In genomic region chr19:5922963-5923362, GRCm38 (mm10) we compare ENCODE assay signal across 13 mouse cellular contexts. TPM values are rescaled to one million over a fixed set of nuclear protein-coding genes. Genes with fewer than 3 reads are reported as not detected.
A peak's percentile ranks its signal among the peaks of the same experiment; 100 is the strongest.
DNase-seq lines count a peak whose midpoint lies in the region; ATAC-seq and TF ChIP-seq lines count a peak whose summit lies in the region.
"Had no signal": no experiment of that assay in that cellular context is flagged by ENCODE, and none has a peak within 500 bp of the region (broad histone marks: within the 10 kb centered on the region; RNA-seq: fewer than 3 reads in every experiment).

No protein-coding gene starts in this region.

- TF ChIP-seq POLR2A in heart, adult 2 months (IDR thresholded peaks at IDR 0.05; ENCODE audit: insufficient read depth, low read depth, low read length): no peak

- no peak for DNase-seq in heart, adult 2 months
- no peak for DNase-seq in heart, postnatal 4 days
- no peak for DNase-seq in kidney, postnatal 4 days
- no peak for DNase-seq in ovary, postnatal 10 days (ENCODE audit: low spot score)
- DNase-seq in embryo, embryonic 11 days: no peak
- DNase-seq: B cell, adult 2 months; spleen, adult 18-20 months; thymus, adult 2 months had no signal

- intact Hi-C loops in heart, adult 2 months (cut with DNase I): loop anchor here (2.0 kb wide), 1 partner anchor 92 kb away; the partner anchor contains the start of gene Capn1

- ATAC-seq in kidney, embryonic 15.5 days (replicated peaks; ENCODE audit: low FRiP score): no peak
- ATAC-seq in liver, embryonic 12.5 days: no peak

- H3K27me3 ChIP-seq in heart, adult 2 months (ENCODE audit: control insufficient read depth, insufficient read depth, low read length): no peaks in the 10 kb centered on the region
- H3K27me3 ChIP-seq in kidney, embryonic 15.5 days: peaks cover 4% of the 10 kb centered on the region; the same call in 1 of the 2 replicates
- H3K27me3 ChIP-seq in E14TG2a.4 (ENCODE audit: insufficient read depth, low read length): peaks cover 33% of the 10 kb centered on the region
- peaks cover 28% of the 10 kb centered on the region for H3K27me3 ChIP-seq in liver, embryonic 12.5 days (replicated peaks)

- no peaks in the 10 kb centered on the region for H3K9me3 ChIP-seq in kidney, embryonic 15.5 days (replicated peaks)
- no peaks in the 10 kb centered on the region for H3K9me3 ChIP-seq in E14TG2a.4 (ENCODE audit: low read length)
- no peaks in the 10 kb centered on the region for H3K9me3 ChIP-seq in liver, embryonic 12.5 days (replicated peaks)
- H3K9me3 ChIP-seq: limb, embryonic 13.5 days; midbrain, embryonic 13.5 days had no signal

- H3K36me3 ChIP-seq in heart, adult 2 months (ENCODE audit: control insufficient read depth, insufficient read depth, low read length): no peaks in the 10 kb centered on the region; the same call in 1 of the 2 replicates
- peaks cover 27% of the 10 kb centered on the region for H3K36me3 ChIP-seq in kidney, embryonic 15.5 days
- no peaks in the 10 kb centered on the region for H3K36me3 ChIP-seq in E14TG2a.4 (ENCODE audit: insufficient read depth, low read length)
- H3K36me3 ChIP-seq in liver, embryonic 12.5 days: peaks cover 3% of the 10 kb centered on the region

- H3K4me1 ChIP-seq in heart, adult 2 months (ENCODE audit: control insufficient read depth, insufficient read depth, low read length): peaks cover 12% of the 10 kb centered on the region
- H3K4me1 ChIP-seq in kidney, embryonic 15.5 days: peaks cover 50% of the 10 kb centered on the region
- peaks cover 74% of the 10 kb centered on the region for H3K4me1 ChIP-seq in E14TG2a.4 (replicated peaks; ENCODE audit: low read depth, low read length)
- peaks cover 56% of the 10 kb centered on the region for H3K4me1 ChIP-seq in liver, embryonic 12.5 days

- 0 out of 2 replicates have a peak, but pooled peaks cover 5% of the 10 kb centered on the region for H3K79me2 ChIP-seq in heart, adult 2 months (replicated peaks; ENCODE audit: control insufficient read depth, insufficient read depth, low read length)

- TF ChIP-seq CTCF in heart, adult 2 months (IDR thresholded peaks at IDR 0.05): no peak
- no peak for TF ChIP-seq CTCF in E14TG2a.4 (conservative IDR thresholded peaks at IDR 0.05; ENCODE audit: low read length)

- no peak for TF ChIP-seq EP300 in heart, adult 2 months (IDR thresholded peaks at IDR 0.05; ENCODE audit: insufficient read depth, low read depth, low read length)

- 74% methylated on average over 3 of the region's 3 CpGs for WGBS in heart, adult 2 months
- WGBS in kidney, embryonic 15.5 days: 97% methylated on average over 3 of the region's 3 CpGs
- WGBS in liver, embryonic 12.5 days (ENCODE audit: insufficient replicate concordance): 69% methylated on average over 3 of the region's 3 CpGs

- peak overlapping the region; percentile 10 for H3K9ac ChIP-seq in heart, adult 2 months (ENCODE audit: low read depth, low read length)
- H3K9ac ChIP-seq in kidney, embryonic 15.5 days: 0 out of 2 replicates have a peak overlapping the region, but pooled peaks have one; percentile 14
- peak overlapping the region; percentile 66 for H3K9ac ChIP-seq in liver, embryonic 12.5 days

- peak overlapping the region; percentile 74 for H3K4me2 ChIP-seq in kidney, embryonic 15.5 days
- H3K4me2 ChIP-seq in liver, embryonic 12.5 days: peak overlapping the region; percentile 96

- peak overlapping the region; percentile 98 for H3K27ac ChIP-seq in heart, adult 2 months
- H3K27ac ChIP-seq in kidney, embryonic 15.5 days: peak overlapping the region; percentile 34
- peak overlapping the region; percentile 88 for H3K27ac ChIP-seq in liver, embryonic 12.5 days
- H3K27ac ChIP-seq: limb, embryonic 13.5 days; midbrain, embryonic 13.5 days had no signal

- H3K4me3 ChIP-seq in heart, adult 2 months: peak overlapping the region; percentile 80
- H3K4me3 ChIP-seq in kidney, embryonic 15.5 days (replicated peaks): peak overlapping the region; percentile 53
- 0 out of 2 replicates have a peak overlapping the region, but pooled peaks have one; percentile 60 for H3K4me3 ChIP-seq in E14TG2a.4 (replicated peaks; ENCODE audit: low read length)
- H3K4me3 ChIP-seq in liver, embryonic 12.5 days: peak overlapping the region; percentile 41; the same call in 1 of the 2 replicates

RNA-seq across cellular contexts. Expression of gene Cdc42ep2, which starts 1.7 kb away (rescaled TPM):
- total RNA-seq in heart, adult 2 months (2021): 1 to 10 TPM; 8.0 to 8.4 TPM
- polyA plus RNA-seq in heart, adult 2 months (2012; rRNA removed): 11.7 and 19.0 TPM in 2 replicates
- total RNA-seq in heart, postnatal 4 days (2021): 10 to 100 TPM; 14.2 to 14.7 TPM
- 13.4 and 15.5 TPM in 2 replicates for polyA plus RNA-seq in kidney, embryonic 15.5 days (2015; fragmentation: Nextera tagmentation; extraction: Ambion mirVana)
- polyA plus RNA-seq in liver, embryonic 12.5 days (2016; fragmentation: Nextera tagmentation; extraction: Ambion mirVana): 3.4 and 3.6 TPM in 2 replicates

RNA-seq across cellular contexts. Expression of gene Dpf2, which starts 10.2 kb away (rescaled TPM):
- total RNA-seq in heart, adult 2 months (2021): 10 to 100 TPM; 82.3 to 83.5 TPM
- polyA plus RNA-seq in heart, adult 2 months (2012; rRNA removed): 71.8 and 104 TPM in 2 replicates
- 100 to 1,000 TPM; 111 to 119 TPM for total RNA-seq in heart, postnatal 4 days (2021)
- 166 and 178 TPM in 2 replicates for polyA plus RNA-seq in kidney, embryonic 15.5 days (2015; fragmentation: Nextera tagmentation; extraction: Ambion mirVana)
- 73.2 and 74.9 TPM in 2 replicates for polyA plus RNA-seq in liver, embryonic 12.5 days (2016; fragmentation: Nextera tagmentation; extraction: Ambion mirVana)

RNA-seq across cellular contexts. Expression of gene Tigd3, which starts 29.0 kb away (rescaled TPM):
- total RNA-seq in heart, adult 2 months (2021): under 1 TPM; 0.14 to 0.47 TPM
- polyA plus RNA-seq in heart, adult 2 months (2012; rRNA removed): 0.25 and 0.67 TPM in 2 replicates
- total RNA-seq in heart, postnatal 4 days (2021): 1 to 10 TPM; 2.0 TPM
- 4.2 and 4.7 TPM in 2 replicates for polyA plus RNA-seq in kidney, embryonic 15.5 days (2015; fragmentation: Nextera tagmentation; extraction: Ambion mirVana)
- polyA plus RNA-seq in liver, embryonic 12.5 days (2016; fragmentation: Nextera tagmentation; extraction: Ambion mirVana): 3.2 and 3.5 TPM in 2 replicates

RNA-seq across cellular contexts. Expression of gene Pola2, which starts 41.0 kb away (rescaled TPM):
- 10 to 100 TPM in 1 of 2 experiments, 1 to 10 TPM in 1; 8.6 to 10.9 TPM for total RNA-seq in heart, adult 2 months (2021)
- 27.9 and 38.7 TPM in 2 replicates for polyA plus RNA-seq in heart, adult 2 months (2012; rRNA removed)
- 10 to 100 TPM; 32.9 to 37.1 TPM for total RNA-seq in heart, postnatal 4 days (2021)
- 75.3 and 83.2 TPM in 2 replicates for polyA plus RNA-seq in kidney, embryonic 15.5 days (2015; fragmentation: Nextera tagmentation; extraction: Ambion mirVana)
- 79.7 and 83.2 TPM in 2 replicates for polyA plus RNA-seq in liver, embryonic 12.5 days (2016; fragmentation: Nextera tagmentation; extraction: Ambion mirVana)

RNA-seq across cellular contexts. Expression of gene Slc25a45, which starts 45.4 kb away (rescaled TPM):
- 1 to 10 TPM; 2.8 TPM for total RNA-seq in heart, adult 2 months (2021)
- polyA plus RNA-seq in heart, adult 2 months (2012; rRNA removed): 7.9 and 8.2 TPM in 2 replicates
- total RNA-seq in heart, postnatal 4 days (2021): 1 to 10 TPM; 5.4 to 6.2 TPM
- 8.1 and 8.5 TPM in 2 replicates for polyA plus RNA-seq in kidney, embryonic 15.5 days (2015; fragmentation: Nextera tagmentation; extraction: Ambion mirVana)
- 7.5 and 7.7 TPM in 2 replicates for polyA plus RNA-seq in liver, embryonic 12.5 days (2016; fragmentation: Nextera tagmentation; extraction: Ambion mirVana)

Comparison
In these comparisons a context has a peak if more than half of its experiments do, and no peak if none do; other contexts are left out.
1. H3K27ac ChIP-seq: peak in every context shown above with its lines; median percentile 98 in heart, adult 2 months; 88 in liver, embryonic 12.5 days; 34 in kidney, embryonic 15.5 days.
2. H3K9ac ChIP-seq: peak in every context shown above with its lines; median percentile 66 in liver, embryonic 12.5 days; 14 in kidney, embryonic 15.5 days; 10 in heart, adult 2 months.